Mouse (Mus musculus) heart, embryonic 11.5 days (tissue): ENCODE measurements around the gene Nfkb2. TPM values are rescaled to one million over a fixed set of nuclear protein-coding genes. Genes with fewer than 3 reads are reported as not detected.

Experiments
- ATAC-seq: fragments of 200-750 bp; cut with Nextera tagmentation; replicated peaks from 2 replicates; pipeline ENCODE4 v1.8.0; 2017; ENCODE audit warnings: moderate library complexity; ENCODE audit not compliant: insufficient number of reproducible peaks, low FRiP score, low TSS enrichment
- H3K27ac ChIP-seq: fragments of 300-500 bp; sonication (generic); 2 replicates; pipeline ENCODE4 v1.5.1; 2014; ENCODE audit warnings: mild to moderate bottlenecking, low read depth, low read length
- H3K27me3 ChIP-seq: fragments of 300-500 bp; sonication (generic); 2 replicates; pipeline ENCODE4 v1.6.1; 2014; ENCODE audit warnings: mild to moderate bottlenecking, low read length, mixed read lengths; ENCODE audit not compliant: control insufficient read depth, insufficient read depth
- H3K36me3 ChIP-seq: fragments of 300-500 bp; sonication (generic); 2 replicates; pipeline ENCODE4 v1.6.1; 2014; ENCODE audit warnings: mild to moderate bottlenecking, low read length, moderate library complexity, mixed read lengths; ENCODE audit not compliant: control insufficient read depth, insufficient read depth
- H3K4me1 ChIP-seq: fragments of 300-500 bp; sonication (generic); 2 replicates; pipeline ENCODE4 v1.6.1; 2014; ENCODE audit warnings: low read length; ENCODE audit not compliant: control insufficient read depth, insufficient read depth
- H3K4me2 ChIP-seq: fragments of 300-500 bp; sonication (generic); 2 replicates; pipeline ENCODE4 v1.6.1; 2014; ENCODE audit warnings: mild to moderate bottlenecking, moderate library complexity
- H3K4me3 ChIP-seq: fragments of 300-500 bp; sonication (generic); 2 replicates; pipeline ENCODE4 v1.5.1; 2014; ENCODE audit warnings: low read depth, low read length
- H3K9ac ChIP-seq: fragments of 300-500 bp; sonication (generic); 2 replicates; pipeline ENCODE4 v1.6.1; 2014; ENCODE audit warnings: mild to moderate bottlenecking, low read depth, low read length, moderate library complexity
- H3K9me3 ChIP-seq: fragments of 300-500 bp; sonication (generic); replicated peaks from 2 replicates; pipeline ENCODE4 v1.6.1; 2016; ENCODE audit warnings: low read length; ENCODE audit not compliant: control insufficient read depth
- WGBS: fragments of 180-500 bp; shearing (Covaris S2); extraction: QIAGEN DNeasy Blood & Tissue Kit; methylation state at CpG from one replicate; pipeline ENCODE4 v1.1.7; 2014; ENCODE audit not compliant: insufficient replicate concordance; 5-methylcytosine and 5-hydroxymethylcytosine counted together
- polyA plus RNA-seq: library from polyadenylated mRNA; unstranded; fragments of >200 nt; fragmentation: Nextera tagmentation; extraction: Ambion mirVana; gene quantifications from 2 replicates; pipeline ENCODE4 v1.2.1, GENCODE M21; 2014

Gene Nfkb2
- polyA plus RNA-seq, 1 experiment from 2014 or later, result 7.3 TPM

- Histone ChIP-seq H3K9me3 (no peaks in the 10 kb centered on the region), H3K4me2 (peak overlapping the region; percentile 86), H3K27ac (no peak overlapping the region), H3K36me3 (no peaks in the 10 kb centered on the region), H3K9ac (no peak overlapping the region; the same call in 1 of the 2 replicates), H3K4me1 (peaks cover 12% of the 10 kb centered on the region), H3K27me3 (peaks cover 9% of the 10 kb centered on the region), H3K4me3 (peak overlapping the region; percentile 80; the same call in 1 of the 2 replicates)
- WGBS, result 51% methylated on average over 6 of the region's 6 CpGs
- ATAC-seq, result no peak
Observed at GRCm38 (mm10) chr19:46338942-46339286, 34.8 kb downstream of the Nfkb2 start.

- no peak overlapping the region for H3K9ac ChIP-seq
- H3K27me3 ChIP-seq, result peaks cover 11% of the 10 kb centered on the region
- H3K27ac ChIP-seq, result no peak overlapping the region
- no peaks in the 10 kb centered on the region for H3K36me3 ChIP-seq
- no peak for ATAC-seq
- WGBS, result 69% methylated on average over 7 of the region's 7 CpGs
- H3K4me1 ChIP-seq, result peaks cover 12% of the 10 kb centered on the region
- H3K4me2 ChIP-seq, result peak overlapping the region; percentile 86; the same call in 1 of the 2 replicates
- no peak overlapping the region for H3K4me3 ChIP-seq
- no peaks in the 10 kb centered on the region for H3K9me3 ChIP-seq
Observed at GRCm38 (mm10) chr19:46339287-46339971, 35.3 kb downstream of the Nfkb2 start.

GRCm38 (mm10) chr19:46344710-46345419 is 40.7 kb downstream of the Nfkb2 start:
- H3K9me3 ChIP-seq, result no peaks in the 10 kb centered on the region
- no peak overlapping the region for H3K4me2 ChIP-seq
- no peaks in the 10 kb centered on the region for H3K36me3 ChIP-seq
- H3K9ac ChIP-seq, result no peak overlapping the region
- H3K4me1 ChIP-seq, result peaks cover 11% of the 10 kb centered on the region; the same call in 1 of the 2 replicates
- WGBS, result 17% methylated on average over 7 of the region's 7 CpGs
- H3K27ac ChIP-seq, result no peak overlapping the region
- peaks cover 26% of the 10 kb centered on the region for H3K27me3 ChIP-seq
- no peak overlapping the region for H3K4me3 ChIP-seq
- no peak for ATAC-seq

- Histone ChIP-seq H3K27me3 (peaks cover 38% of the 10 kb centered on the region), H3K4me1 (peaks cover 6% of the 10 kb centered on the region; the same call in 1 of the 2 replicates), H3K9ac (no peak overlapping the region), H3K9me3 (no peaks in the 10 kb centered on the region), H3K36me3 (no peaks in the 10 kb centered on the region), H3K4me3 (no peak overlapping the region), H3K27ac (no peak overlapping the region), H3K4me2 (no peak overlapping the region)
- 80% methylated on average over 1 of the region's 1 CpGs for WGBS
- ATAC-seq, result no peak
Observed at GRCm38 (mm10) chr19:46347146-46347545, 43.0 kb downstream of the Nfkb2 start.

- peak overlapping the region; percentile 51 for H3K4me3 ChIP-seq
- no peak for ATAC-seq
- no peaks in the 10 kb centered on the region for H3K36me3 ChIP-seq
- H3K4me2 ChIP-seq, result peak overlapping the region; percentile 97
- H3K27ac ChIP-seq, result no peak overlapping the region
- peaks cover 38% of the 10 kb centered on the region for H3K27me3 ChIP-seq
- WGBS, result 33% methylated on average over 14 of the region's 14 CpGs
- peak overlapping the region; percentile 72 for H3K9ac ChIP-seq
- no peaks in the 10 kb centered on the region for H3K9me3 ChIP-seq
- H3K4me1 ChIP-seq, result peaks cover 6% of the 10 kb centered on the region; the same call in 1 of the 2 replicates
Observed at GRCm38 (mm10) chr19:46347936-46348668, 44.0 kb downstream of the Nfkb2 start.

- H3K27me3 ChIP-seq, result peaks cover 34% of the 10 kb centered on the region
- peaks cover 6% of the 10 kb centered on the region; the same call in 1 of the 2 replicates for H3K4me1 ChIP-seq
- H3K27ac ChIP-seq, result no peak overlapping the region
- no peaks in the 10 kb centered on the region for H3K36me3 ChIP-seq
- H3K4me2 ChIP-seq, result peak overlapping the region; percentile 97
- peak overlapping the region; percentile 51 for H3K4me3 ChIP-seq
- 1% methylated on average over 78 of the region's 78 CpGs for WGBS
- peak; percentile 29; the same call in 1 of the 2 replicates for ATAC-seq
- H3K9ac ChIP-seq, result peak overlapping the region; percentile 72
- H3K9me3 ChIP-seq, result no peaks in the 10 kb centered on the region
Observed at GRCm38 (mm10) chr19:46348761-46349458, 44.8 kb downstream of the Nfkb2 start.

- Histone ChIP-seq H3K9me3 (no peaks in the 10 kb centered on the region), H3K27ac (no peak overlapping the region), H3K4me3 (peak overlapping the region; percentile 51), H3K27me3 (peaks cover 34% of the 10 kb centered on the region), H3K36me3 (no peaks in the 10 kb centered on the region), H3K9ac (peak overlapping the region; percentile 72), H3K4me1 (peaks cover 6% of the 10 kb centered on the region; the same call in 1 of the 2 replicates), H3K4me2 (peak overlapping the region; percentile 97)
- ATAC-seq, result no peak; the same call in 1 of the 2 replicates
- 30% methylated on average over 6 of the region's 6 CpGs for whole genome bisulfite sequencing
Observed at GRCm38 (mm10) chr19:46349550-46349949, 45.4 kb downstream of the Nfkb2 start.
